Mouse (Mus musculus) E14TG2a.4 (cell line): ENCODE measurements around the gene Gjb4.

Experiments used
- H3K27me3 ChIP-seq: 2 replicates; pipeline ENCODE4 v1.6.1; 2014; ENCODE audit warnings: low read length, control low read depth; ENCODE audit not compliant: insufficient read depth
- H3K36me3 ChIP-seq: 2 replicates; pipeline ENCODE4 v1.6.1; 2014; ENCODE audit warnings: low read length, control low read depth; ENCODE audit not compliant: insufficient read depth
- H3K4me1 ChIP-seq: replicated peaks from 2 replicates; pipeline ENCODE4 v1.6.1; 2014; ENCODE audit warnings: low read depth, low read length, control low read depth
- H3K4me3 ChIP-seq: replicated peaks from 2 replicates; pipeline ENCODE4 v1.5.1; 2014; ENCODE audit warnings: mild to moderate bottlenecking, low read length
- H3K9me3 ChIP-seq: 2 replicates; pipeline ENCODE4 v1.6.1; 2014; ENCODE audit warnings: low read length, control low read depth
- CTCF ChIP-seq: conservative IDR thresholded peaks from 2 replicates; pipeline ENCODE4 v1.5.1; 2014; ENCODE audit warnings: low read length
- NANOG ChIP-seq: IDR thresholded peaks from 2 replicates; pipeline ENCODE4 v1.6.1; 2014; ENCODE audit warnings: borderline replicate concordance, low read length, mixed read lengths
- POU5F1 ChIP-seq: IDR thresholded peaks from 2 replicates; pipeline ENCODE4 v1.6.1; 2014; ENCODE audit warnings: low read length, borderline replicate concordance

The Gjb4 gene

DNA sequence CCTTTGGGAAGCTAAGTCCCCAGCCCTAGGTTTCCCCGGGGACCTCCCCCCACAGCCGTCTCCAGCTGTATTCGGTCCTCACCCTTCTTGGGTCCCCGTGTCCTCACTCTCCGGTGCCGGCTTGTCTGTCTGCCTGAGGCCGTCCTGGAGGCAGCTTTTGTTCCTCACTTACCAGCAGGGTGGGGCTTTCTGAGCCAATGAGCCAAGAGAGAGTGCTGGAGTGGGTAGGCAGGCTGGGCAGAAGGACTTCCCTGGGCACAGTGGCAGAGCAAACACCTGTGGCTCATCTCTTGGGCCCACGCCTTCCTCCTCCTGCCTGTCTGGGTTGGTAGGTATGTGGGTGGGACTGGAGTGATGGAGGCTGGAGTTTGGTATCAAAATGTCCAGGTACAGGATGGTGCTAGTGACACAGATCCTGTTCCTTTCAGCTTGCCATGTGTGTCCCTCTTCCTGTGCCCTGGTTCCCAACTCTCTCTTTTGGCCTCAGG, at the start of gene Gjb4:
Gjb4 (minus strand) TSS at position 131 of the 488 bp plus-strand sequence.
- H3K4me3 ChIP-seq, result peak within 1 kb of the TSS; percentile 62
- H3K27me3 ChIP-seq, result 0 out of 2 replicates have a peak, but pooled peaks cover 3% of the 10 kb centered on the region
- TF ChIP-seq NANOG (no peak), POU5F1 (no peak), CTCF (no peak)
- H3K9me3 ChIP-seq, result no peaks in the 10 kb centered on the region
- H3K4me1 ChIP-seq, result peaks cover 82% of the 10 kb centered on the region
- H3K36me3 ChIP-seq, result peaks cover 47% of the 10 kb centered on the region

DNA sequence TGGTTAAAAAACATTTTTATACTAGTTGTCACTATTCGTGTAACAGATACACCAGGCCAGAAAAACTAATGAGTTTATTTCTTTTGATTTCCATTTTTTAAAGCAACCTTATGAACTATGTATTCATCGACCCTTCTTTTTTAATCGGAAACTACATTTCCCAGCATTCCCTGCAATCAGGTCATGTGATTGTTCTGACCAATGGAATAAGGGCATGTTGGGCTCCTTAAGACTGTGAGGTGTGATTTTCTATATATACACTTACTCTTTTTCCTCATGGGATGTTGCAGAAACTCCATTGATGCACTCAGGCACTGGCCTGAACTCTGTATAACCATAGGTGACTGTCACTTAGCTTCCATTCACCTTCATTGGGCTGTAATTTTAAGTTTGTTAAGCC, 48.7 kb upstream of the Gjb4 start:
- Histone ChIP-seq H3K27me3 (0 out of 2 replicates have a peak, but pooled peaks cover 3% of the 10 kb centered on the region), H3K4me3 (no peak overlapping the region), H3K9me3 (no peaks in the 10 kb centered on the region), H3K36me3 (no peaks in the 10 kb centered on the region), H3K4me1 (no peaks in the 10 kb centered on the region; the same call in 1 of the 2 replicates)
- no peak for TF ChIP-seq CTCF

DNA sequence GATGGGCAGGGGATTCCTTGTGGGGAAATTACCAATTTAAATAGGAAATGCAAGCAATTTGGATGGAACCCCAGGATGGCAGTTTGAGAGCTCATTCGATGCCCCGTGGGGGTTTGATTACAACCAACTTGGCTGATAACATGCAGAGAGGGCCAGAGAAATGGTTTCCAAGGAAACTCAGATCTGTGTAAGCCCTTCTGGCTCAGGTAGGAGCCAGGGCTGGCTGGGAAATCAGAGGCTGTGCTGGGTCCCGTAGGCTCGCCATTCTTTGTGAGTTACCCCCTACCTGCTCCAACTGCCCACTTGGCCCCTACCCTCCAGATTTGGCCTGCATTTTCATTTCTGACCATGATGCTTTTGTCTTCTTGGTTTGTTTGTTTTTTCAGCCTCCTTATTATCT, 48.3 kb upstream of the Gjb4 start:
- H3K4me3 ChIP-seq, result no peak overlapping the region
- no peaks in the 10 kb centered on the region; the same call in 1 of the 2 replicates for H3K4me1 ChIP-seq
- TF ChIP-seq POU5F1 (no peak), CTCF (no peak), NANOG (no peak)
- H3K27me3 ChIP-seq, result peaks cover 3% of the 10 kb centered on the region; the same call in 1 of the 2 replicates
- no peaks in the 10 kb centered on the region for H3K36me3 ChIP-seq
- H3K9me3 ChIP-seq, result no peaks in the 10 kb centered on the region

DNA sequence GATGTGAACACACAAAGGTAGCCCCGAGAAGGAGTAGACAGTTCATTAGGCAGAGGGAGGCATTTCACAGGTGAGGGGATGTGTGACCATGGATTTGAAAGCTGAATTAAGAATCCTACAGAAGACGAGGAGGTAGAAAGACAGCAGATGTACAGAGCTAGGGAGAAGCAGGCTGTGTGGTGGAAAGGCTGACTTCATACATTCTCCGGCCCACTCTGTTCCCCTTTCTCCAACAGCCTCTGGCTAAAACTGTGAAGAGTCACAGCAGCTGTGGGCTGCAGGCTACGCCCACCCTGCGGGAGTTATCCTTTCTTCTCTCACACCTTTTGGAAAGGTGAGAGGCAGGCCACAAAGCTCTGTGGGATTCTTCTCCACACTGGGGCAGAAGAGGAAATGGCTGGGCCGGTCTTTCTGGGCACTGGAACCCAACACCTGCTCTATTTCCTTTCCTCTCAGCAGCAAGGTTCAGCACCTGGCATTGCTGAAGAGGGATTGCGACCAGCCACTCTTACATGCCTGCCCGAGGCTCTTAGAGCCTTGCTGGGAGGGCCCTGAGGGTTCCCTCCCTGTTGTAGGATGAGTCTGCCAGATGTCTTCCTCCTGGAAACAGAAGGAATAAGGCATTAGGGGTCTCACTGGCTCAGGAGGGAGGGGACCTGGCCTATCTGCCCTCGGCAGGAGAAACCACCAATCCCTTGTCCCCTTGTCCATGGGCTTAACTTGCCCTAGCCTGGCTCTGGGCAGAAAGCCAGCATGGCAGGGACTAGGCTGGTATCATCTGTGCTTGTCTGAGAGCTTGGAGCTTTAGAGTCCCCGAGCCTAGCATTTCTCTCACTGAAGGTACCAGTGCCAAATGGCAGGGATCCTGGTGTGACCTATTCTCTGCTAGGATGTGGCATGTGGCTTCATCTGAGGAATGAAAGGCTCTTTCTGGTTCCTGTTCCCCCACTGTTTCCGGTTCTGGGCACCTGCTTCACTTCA, 46.6 kb upstream of the Gjb4 start:
- TF ChIP-seq NANOG, result no peak
- TF ChIP-seq POU5F1, result no peak
- no peak for TF ChIP-seq CTCF
- no peaks in the 10 kb centered on the region; the same call in 1 of the 2 replicates for H3K27me3 ChIP-seq
- no peaks in the 10 kb centered on the region; the same call in 1 of the 2 replicates for H3K4me1 ChIP-seq
- no peaks in the 10 kb centered on the region for H3K9me3 ChIP-seq
- no peak overlapping the region for H3K4me3 ChIP-seq
- no peaks in the 10 kb centered on the region for H3K36me3 ChIP-seq

DNA sequence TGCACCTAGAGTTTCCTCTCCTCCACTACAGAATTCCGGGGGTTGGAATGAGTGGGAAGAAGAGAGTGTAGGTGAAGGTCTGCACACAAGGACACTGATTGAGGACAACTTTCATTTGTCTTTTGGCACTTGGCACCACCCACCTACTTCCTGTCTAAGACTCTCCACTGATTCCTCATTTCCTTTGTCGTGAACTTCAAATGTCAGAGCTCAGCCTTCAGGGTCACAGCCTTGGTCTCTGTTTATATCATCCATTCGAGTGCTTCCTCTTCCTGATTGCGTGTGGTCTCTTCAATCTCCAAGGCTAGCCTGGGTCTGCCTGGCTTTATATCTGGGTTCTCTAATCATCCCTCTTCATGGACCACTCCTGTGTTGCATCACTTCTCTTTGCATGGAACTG, 41.7 kb upstream of the Gjb4 start:
- Histone ChIP-seq H3K4me1 (no peaks in the 10 kb centered on the region; the same call in 1 of the 2 replicates), H3K27me3 (peaks cover 8% of the 10 kb centered on the region), H3K4me3 (no peak overlapping the region), H3K36me3 (no peaks in the 10 kb centered on the region), H3K9me3 (peaks cover 6% of the 10 kb centered on the region)
- no peak for TF ChIP-seq CTCF
- TF ChIP-seq POU5F1, result no peak

DNA sequence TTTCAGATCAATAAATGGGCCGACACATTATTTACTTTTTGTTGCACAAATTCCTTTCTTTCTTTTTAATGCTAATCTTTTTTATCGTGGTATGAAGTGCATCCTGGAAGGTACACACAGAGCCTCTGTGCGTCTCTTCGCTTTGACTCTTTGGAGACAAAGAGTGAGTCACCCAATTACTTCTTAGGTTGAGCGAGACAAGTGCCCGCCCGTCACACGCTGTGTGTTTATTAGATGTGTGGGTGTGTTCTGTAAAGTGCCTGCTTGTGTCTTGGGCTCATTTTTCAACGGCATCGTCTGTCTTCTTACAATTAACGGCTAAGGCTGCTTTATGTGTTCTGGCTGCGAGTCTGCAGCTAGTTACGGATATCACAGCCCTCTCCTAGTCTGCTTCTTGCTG, 35.8 kb upstream of the Gjb4 start:
- no peak overlapping the region for H3K4me3 ChIP-seq
- TF ChIP-seq POU5F1 (no peak), CTCF (no peak), NANOG (no peak)
- H3K36me3 ChIP-seq, result no peaks in the 10 kb centered on the region
- H3K27me3 ChIP-seq, result 0 out of 2 replicates have a peak, but pooled peaks cover 2% of the 10 kb centered on the region
- peaks cover 6% of the 10 kb centered on the region for H3K9me3 ChIP-seq
- no peaks in the 10 kb centered on the region for H3K4me1 ChIP-seq

DNA sequence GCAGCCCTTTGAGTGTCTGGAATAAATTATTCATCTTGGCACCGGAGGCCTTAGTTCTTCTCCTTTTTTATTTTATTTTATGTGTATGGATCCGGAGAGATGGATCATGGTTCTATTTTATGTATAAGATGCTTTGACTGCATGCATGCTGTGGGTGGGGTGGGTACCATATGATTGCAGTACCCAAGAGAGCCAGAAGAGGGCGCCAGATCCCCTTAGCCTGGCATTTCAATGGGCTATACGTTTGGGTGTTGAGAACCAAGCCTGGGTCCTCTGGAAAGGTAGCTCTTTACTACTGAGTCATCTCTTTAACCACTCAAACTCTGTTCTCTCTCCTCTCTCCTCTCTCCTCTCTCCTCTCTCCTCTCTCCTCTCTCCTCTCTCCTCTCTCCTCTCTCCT, 23.5 kb upstream of the Gjb4 start:
- Histone ChIP-seq H3K9me3 (no peaks in the 10 kb centered on the region), H3K4me3 (no peak overlapping the region), H3K27me3 (no peaks in the 10 kb centered on the region), H3K4me1 (peaks cover 36% of the 10 kb centered on the region), H3K36me3 (no peaks in the 10 kb centered on the region)
- TF ChIP-seq CTCF (peak; percentile 91), NANOG (no peak)

DNA sequence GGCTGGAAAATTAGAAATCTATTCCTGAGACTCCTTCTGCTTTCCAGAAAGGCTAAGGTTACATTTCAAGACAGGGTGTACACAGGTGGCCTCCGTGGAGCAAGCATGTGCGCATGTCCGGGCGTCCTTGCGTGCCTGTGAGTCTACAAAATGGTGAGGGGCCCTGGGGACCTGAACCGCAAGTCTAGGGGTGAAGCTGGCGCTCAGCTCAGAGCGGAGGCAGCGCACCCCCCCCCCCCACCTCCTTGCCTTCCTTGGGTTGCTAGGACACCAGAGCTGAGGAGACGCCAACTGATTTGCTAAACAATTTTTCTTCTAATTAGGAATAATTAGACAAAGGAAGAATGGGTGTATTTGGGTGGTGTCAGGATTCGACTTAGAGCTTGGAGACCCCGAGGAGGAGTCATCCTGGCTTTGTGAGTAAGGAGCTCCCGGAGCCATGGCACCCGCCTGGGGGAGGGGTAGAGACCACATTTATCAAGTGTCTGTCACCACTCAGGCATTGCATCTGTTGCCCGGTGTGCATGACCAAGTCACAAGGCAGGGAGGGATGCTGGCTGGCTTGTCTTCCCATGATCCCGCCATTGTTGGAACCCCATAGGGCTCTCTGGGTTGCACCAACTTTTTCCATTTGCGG, 21.8 kb upstream of the Gjb4 start:
- H3K36me3 ChIP-seq, result no peaks in the 10 kb centered on the region
- H3K4me3 ChIP-seq, result peak overlapping the region; percentile 23; the same call in 1 of the 2 replicates
- no peaks in the 10 kb centered on the region for H3K27me3 ChIP-seq
- no peaks in the 10 kb centered on the region for H3K9me3 ChIP-seq
- peaks cover 48% of the 10 kb centered on the region for H3K4me1 ChIP-seq
- TF ChIP-seq POU5F1 (no peak), CTCF (no peak), NANOG (no peak)
